Mouse (Mus musculus): ENCODE data around the gene Spag8.
A peak's percentile ranks its signal among the peaks of the same experiment; 100 is the strongest.

The Spag8 gene

DNA sequence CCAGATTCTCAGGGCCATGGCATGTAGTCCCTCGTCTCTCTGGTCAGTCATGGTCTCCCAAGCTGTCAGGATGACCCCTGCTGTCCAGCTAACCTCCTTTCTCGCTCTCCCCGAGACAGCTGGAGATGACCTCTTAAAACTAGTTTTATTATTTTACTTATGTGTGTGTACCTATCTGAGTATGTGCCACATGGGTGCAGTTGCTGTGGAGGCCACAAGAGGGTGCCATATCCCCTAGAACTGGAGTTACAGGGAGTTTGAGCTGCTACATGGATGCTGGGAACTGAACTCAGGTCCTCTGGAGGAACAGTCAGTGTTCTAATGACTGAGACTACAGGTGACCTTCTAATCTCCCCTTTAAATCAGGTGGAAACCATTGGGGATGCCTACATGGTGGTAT is 3.6 kb downstream of the Spag8 start:
- DNase-seq: no peak

- DNase-seq: no peak
Observed at GRCm38 (mm10) chr4:43640491-43640890, 12.9 kb downstream of the Spag8 start.

DNA sequence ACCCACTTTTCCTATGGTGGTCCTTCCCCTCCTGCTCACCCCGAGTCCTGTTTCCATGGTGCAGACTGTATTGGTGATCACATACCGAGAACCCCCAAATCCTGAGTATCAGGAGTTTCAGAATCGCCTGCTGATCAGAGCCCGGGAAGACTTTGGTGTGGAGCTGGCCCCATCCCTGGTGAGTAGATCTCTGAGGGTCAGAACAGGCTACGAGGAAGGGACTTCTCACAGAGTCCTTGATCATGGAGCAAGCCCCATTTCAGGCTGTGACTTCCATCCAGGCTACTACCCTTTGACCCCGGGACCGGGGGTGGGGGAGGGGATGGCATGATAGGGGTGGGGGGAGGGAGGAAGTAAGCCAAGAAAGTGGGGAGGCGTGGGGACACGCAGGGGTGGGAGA is 13.3 kb downstream of the Spag8 start:
- DNase-seq: no peak

- no peak for DNase-seq
Observed at GRCm38 (mm10) chr4:43636751-43637150, 16.6 kb downstream of the Spag8 start.

- DNase-seq: no peak
Observed at GRCm38 (mm10) chr4:43634621-43635374, 18.6 kb downstream of the Spag8 start.

DNA sequence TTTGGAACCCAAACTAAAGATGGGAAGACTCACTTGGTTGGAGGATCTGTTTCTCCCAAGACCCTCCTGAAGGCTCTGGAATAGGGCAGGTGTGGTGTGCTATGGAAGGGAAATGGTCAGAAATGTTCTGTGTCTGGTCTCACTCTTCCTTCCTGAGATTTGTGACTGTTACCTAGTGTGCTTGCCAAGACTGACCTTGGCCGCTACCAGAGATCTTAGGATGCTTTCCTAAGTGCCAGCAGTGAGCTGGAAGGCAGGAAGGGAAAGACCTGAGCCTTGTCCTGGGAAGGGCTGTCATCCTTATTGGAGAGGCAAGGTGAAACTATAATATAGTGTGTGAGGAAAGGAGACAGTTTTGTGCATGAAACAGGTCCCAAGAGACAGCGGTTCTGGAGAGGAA is 19.7 kb downstream of the Spag8 start:
- DNase-seq: no peak

GRCm38 (mm10) chr4:43633296-43633695 is 20.1 kb downstream of the Spag8 start:
- no peak for DNase-seq

- peak; percentile 39 for DNase-seq
Observed at GRCm38 (mm10) chr4:43631956-43632920, 21.2 kb downstream of the Spag8 start.

DNA sequence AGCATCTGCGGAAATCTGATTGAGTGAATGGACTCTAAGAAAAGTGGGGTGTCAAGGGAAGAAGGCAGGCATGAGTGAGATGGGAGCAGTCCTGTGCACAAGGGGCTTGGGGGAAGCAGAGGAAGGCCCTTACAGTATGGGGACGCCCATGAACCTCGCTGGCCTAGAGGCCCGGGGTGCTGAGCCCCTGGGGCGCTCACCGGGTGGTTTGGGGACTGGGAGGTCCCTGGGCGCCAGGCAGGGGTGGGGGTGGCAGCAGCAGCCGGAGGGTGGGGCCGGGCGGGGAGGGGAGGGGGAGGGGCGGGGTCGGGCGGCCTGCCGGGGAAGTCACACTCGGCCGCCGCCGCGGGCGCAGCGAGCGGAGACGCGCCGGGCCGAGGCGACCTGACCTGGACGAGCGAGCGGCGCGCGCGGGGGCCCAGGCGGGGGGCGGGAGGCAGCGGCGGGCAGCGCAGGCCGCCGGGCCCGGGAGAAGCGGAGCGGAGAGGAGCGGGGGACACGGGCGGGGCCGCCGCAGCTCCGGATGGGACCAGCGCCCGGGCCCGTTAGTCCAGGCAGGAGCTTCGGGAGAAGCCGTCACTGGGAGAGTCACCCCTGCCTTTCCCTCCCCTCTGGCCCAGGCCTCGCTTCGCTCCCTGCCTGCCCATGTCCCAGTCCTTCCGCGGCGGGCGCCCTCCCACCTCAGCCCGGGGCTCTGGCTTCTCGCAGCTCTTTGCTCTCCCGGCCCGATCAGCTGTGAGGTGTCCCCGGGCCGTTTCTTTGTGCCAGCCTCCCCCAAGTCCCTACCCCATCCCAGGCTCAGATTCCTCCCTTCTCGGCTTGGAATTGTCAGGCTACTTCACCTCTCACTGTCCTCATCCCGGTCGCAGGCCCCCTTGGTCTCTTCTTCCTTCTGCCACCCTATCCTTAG is 22.1 kb downstream of the Spag8 start, which contains the start of gene Npr2:
Gene Npr2 (plus strand): TSS at position 890 of the 910 bp plus-strand sequence.
- peak; percentile 66 for DNase-seq

DNA sequence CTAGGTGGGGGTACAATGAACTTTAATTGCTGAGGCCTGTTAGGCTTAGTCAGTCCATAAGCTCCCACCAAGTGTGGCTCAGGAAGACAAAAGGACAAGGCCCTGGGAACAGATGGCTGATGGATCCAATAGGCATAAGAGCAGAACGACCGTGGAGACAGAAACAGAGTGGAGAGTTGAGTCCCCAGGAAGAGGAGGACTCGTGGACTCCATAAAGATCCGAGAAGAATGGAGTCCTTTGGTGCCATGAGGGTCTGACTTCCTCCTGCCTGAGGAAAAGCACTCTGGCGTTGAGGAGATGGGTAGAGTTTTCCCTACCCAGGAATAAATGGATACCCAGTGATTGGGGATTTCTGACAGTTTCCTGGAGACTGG is 22.7 kb downstream of the Spag8 start:
- peak; percentile 25 for DNase-seq

- DNase-seq: peak; percentile 84
Observed at GRCm38 (mm10) chr4:43630030-43630581, 23.3 kb downstream of the Spag8 start.

- DNase-seq: no peak
Observed at GRCm38 (mm10) chr4:43629106-43629817, 24.1 kb downstream of the Spag8 start.

DNA sequence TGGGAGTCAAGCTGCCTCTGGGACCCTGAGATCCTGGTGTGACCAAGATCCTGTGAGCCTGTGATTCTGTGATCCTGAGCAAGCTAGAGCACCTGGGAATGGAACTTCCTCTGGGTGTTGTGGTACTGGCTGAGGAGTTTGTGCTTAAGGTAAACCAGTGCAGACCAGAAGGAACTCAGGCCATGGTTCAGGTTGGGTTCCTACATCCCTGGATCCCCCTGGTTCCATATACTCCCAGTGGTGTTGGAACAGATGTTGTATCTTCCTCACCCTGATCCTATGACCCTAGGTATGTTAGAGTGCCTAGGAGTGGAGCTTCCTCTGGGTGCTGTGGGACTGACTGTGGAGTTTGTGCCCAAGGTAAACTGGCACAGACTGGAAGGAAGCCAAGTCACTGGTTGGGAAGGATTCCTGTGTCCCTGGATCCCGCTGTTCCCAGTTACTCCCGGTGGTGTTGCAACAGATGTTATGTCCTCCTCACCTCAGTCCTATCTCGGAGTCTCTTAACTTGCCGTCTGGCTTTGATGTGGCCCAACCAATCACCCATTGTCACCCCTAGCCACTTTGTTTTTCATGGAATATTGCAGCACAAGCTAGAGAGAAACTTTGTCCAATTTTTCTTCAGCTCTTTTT is 33.1 kb downstream of the Spag8 start:
- no peak for DNase-seq

- DNase-seq: no peak
Observed at GRCm38 (mm10) chr4:43613060-43613730, 40.2 kb downstream of the Spag8 start.

GRCm38 (mm10) chr4:43612534-43612933 is 40.9 kb downstream of the Spag8 start:
- DNase-seq: no peak

GRCm38 (mm10) chr4:43604751-43605685 is 48.4 kb downstream of the Spag8 start:
- DNase-seq: no peak

DNA sequence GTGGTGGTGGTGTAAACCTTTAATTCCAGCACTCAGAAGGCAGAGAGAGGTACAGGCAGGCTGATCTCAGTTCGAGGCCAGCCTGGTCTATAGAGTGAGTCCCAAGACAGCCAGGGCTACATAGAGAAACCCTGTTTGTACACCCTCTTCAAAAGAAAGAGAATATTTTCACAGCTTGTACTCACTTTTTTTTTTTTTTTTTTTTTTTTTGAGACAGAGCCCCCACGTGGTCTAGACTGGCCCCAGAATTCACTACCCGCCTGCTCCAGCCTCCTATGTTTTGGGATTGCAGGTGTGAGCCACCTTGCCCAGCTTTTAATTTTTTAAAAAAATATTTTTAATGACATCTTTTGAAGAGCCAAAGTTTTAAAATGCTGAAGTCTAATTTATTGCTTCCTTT is 49.3 kb downstream of the Spag8 start:
- no peak for DNase-seq

Data from kidney, adult 18-20 months (tissue).